Mouse (Mus musculus): ENCODE data around the gene Nr4a3.

Gene Nr4a3

DNA sequence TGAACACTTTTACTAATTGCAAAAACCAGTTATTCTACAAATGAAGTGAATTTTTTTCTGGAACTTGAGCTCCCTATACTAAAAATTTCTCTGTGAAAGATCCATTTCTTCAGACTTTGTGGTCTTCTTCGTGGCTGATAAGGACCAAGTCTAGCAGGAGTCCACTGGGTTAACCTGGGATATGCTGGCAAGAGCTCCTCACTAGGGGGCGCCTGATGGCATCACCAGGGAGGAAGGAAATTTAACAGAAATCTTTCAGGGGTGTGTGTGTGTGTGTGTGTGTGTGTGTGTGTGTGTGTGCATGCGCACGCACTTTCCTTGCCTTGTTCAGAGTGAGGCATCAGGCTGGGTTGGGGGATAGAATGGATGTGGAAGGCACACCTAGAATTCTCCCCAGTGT is 71.2 kb downstream of the Nr4a3 start:
- peak; percentile 51 for DNase-seq

DNA sequence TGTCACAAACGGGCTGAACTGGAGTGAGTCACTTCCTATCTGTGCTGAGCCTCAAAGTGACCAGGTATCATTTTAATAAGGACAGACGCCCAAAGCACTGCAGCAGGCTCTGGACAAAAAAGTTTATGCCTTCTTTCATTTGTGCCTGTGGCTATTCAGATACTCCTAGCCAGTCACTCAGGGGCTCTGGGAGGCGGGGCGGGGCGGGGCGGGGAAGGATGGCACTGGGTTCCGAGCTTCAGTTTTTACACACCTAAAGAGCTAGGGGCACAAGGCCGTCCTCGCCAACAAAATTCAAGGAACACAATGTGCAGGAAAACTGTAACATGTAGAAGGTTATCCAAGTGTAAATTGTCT is 79.4 kb downstream of the Nr4a3 start:
- DNase-seq = peak; percentile 31

DNA sequence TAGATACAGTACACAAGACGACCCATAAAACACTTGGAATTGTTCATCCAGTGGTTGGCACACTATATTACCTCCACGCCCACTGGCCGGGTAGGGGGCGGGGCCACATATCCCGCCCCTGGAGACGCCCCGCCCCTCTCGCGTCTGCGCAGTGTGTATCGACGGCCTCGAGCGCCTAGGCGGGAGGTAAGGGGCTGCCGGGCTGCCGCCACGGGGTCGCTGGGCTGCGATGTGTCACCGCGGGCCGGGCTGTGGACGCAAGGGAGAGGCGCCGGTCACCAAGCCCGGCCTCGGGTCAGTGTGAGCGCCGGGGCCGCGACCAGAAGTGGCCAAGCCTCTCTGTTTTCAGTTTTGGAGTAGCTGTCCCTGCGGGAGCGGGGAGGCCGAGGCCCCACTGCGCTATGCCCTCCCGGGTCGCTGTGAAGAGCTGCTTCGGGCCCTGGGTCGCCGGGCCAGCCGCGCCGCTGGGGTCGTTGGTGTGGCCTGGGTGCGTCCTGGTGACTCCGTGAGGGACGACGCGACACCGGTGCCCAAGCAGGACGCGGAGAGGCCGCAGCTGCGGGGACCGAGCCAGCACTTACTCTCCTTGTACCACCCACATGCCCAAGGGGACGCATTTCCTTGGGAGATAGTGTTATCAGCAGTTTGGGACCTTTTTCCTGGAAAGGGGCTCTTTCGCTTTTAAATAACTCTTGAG is 80.0 kb downstream of the Nr4a3 start, which contains the start of gene Stx17:
Gene Stx17 (plus strand): TSS at position 143 of the 697 bp plus-strand sequence.
- peak; percentile 86 for DNase-seq

DNA sequence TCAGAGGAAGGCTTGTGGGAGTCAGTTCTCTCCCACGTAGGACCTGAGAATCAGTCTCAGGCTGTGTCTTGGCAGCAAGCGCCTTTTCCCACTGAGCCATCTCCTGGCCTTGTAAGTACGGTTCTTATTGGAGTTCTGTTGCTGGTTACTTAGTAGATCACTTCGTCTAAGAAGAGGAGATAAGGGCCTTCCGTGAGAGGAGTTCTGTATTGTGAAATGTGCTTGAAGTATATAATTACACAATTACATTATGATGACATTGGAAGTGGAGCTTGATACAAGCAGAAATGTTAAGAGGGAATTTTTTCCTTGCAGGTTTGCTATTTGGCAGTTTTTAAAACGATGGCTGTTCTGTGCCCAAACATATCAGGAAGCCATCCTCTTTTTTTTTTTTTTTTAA is 85.4 kb downstream of the Nr4a3 start:
- peak; percentile 5 for DNase-seq

DNA sequence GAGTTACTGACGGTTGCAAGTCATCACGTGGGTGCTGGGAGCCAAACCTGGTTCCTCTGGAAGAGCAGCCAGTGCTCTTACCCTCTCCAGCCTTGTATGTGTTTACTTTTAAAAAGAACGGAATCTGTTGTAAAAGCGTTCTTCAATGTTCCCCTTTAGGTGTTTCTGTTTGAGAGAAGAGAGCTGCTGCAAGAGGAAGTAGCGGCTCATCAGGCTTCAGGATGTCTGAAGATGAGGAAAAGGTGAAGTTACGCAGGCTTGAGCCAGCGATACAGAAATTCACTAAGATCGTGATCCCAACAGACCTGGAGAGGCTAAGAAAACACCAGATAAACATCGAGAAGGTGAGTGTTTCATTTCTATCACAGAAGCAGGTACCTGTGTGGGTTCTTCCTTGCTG is 86.7 kb downstream of the Nr4a3 start:
- DNase-seq = no peak

DNA sequence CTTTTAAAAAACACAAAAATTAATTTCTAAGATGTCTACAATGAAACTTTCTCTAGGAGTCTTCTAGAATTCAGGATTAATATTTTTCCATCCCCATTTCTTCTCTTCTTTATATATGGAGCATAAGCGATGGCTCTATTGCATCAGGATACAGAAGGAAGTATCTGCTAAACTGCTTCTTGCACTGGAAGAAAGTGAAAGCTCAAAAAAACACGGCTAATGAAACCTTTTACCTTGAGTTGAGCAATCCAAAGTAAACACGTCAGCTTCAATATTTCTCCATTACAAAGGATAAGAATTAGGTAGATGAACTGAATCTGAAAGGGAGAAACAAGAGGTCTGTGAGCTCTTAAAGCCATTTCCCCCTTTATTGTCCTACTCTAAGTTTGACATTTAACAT is 87.8 kb downstream of the Nr4a3 start:
- DNase-seq = no peak
